Mouse (Mus musculus): ENCODE measurements around the gene Gm10277.
A peak's percentile ranks its signal among the peaks of the same experiment; 100 is the strongest.

The Gm10277 gene

DNA sequence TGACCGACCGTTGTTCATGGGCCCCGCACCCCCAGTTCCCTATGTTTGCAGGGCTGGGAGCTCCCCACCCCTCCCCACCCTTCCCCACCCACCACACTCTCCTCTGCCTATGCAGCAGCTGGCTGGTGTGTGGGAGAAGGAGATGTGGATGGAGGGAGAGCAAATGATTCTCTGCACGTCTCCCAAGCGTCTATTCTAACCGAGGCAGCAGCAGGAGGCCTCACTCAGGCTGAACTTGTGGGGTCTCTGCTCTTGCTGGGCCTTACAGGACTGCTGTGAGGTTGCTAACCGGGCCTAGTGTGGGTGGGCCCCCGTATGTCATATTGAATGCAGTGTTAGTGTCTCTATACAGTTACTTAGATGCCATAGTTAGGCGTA lies 12.9 kb upstream of the Gm10277 start:
- no peak for DNase-seq (ENCODE audit: low read depth, low spot score)

DNA sequence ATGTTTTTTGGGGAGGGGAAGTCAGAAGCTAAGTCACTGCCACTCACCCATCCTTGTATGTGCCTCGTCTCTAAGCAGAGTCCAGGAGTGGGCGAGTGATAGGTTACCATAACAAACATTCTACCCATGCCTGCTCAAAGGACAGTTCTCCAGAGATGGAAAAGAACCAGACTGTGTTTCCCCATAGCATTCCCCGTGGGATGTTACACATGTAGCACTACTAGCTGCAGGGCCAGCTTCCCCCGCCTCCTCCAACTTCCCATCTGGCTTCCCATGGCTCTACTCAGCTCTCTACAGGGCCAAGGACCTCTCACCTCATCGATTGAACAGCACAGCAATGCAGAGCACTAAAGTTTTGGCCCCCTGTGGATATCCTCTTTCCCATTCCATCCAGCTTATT lies 7.7 kb upstream of the Gm10277 start:
- no peak for DNase-seq (ENCODE audit: low read depth, low spot score)

DNA sequence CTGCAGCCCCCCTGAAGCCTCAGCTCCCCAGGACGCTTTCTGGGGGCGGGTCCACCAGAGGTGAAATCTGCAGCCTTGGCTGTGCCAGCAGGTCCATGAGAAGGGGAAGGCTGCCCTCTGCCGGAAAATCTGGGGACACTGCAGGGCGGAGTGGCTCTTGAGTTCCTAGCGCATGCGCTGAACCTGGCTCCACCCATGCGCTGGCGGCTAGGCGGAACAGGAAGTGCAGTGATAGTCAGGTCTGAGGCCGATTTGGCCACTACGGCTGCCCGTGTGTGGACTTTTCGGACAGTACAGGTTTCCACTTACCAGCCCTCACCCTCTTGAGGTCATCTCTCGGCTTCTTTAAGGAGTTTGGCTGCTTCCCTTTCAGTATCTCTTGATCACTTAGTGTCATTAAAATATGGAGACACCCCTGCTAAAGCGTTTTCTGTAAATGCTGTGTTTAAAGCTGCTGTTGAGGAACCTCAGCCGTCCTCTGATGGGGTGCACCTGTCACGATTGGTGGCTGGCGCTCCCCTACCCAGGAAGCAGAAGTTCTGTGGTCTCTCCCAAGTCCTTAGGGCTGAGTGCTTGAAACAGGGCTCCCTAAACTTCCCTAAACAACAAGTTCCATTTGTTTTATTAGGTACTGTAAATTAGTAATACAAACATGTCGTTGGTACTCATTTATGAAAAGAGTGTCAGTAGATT lies 5.8 kb upstream of the Gm10277 start:
- peak; percentile 98 for DNase-seq (ENCODE audit: low read depth, low spot score)

DNA sequence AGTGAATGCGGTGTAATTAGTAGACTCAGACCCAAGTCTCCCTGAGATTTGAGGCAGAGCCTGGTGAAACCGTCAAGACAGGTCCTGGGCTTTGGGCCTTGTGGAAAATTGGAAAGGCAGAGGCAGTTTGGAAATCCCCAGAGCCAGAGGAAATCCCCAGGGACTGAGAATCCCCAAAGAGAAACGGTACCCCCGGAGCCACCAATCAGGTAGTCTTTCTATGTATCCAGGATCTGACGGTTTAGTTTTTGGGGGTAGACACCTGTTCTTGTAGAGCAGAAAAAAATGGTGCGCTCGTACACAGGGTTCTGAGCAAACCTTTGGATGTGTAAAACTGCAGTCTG lies 5.0 kb upstream of the Gm10277 start:
- no peak for DNase-seq (ENCODE audit: low read depth, low spot score)

DNA sequence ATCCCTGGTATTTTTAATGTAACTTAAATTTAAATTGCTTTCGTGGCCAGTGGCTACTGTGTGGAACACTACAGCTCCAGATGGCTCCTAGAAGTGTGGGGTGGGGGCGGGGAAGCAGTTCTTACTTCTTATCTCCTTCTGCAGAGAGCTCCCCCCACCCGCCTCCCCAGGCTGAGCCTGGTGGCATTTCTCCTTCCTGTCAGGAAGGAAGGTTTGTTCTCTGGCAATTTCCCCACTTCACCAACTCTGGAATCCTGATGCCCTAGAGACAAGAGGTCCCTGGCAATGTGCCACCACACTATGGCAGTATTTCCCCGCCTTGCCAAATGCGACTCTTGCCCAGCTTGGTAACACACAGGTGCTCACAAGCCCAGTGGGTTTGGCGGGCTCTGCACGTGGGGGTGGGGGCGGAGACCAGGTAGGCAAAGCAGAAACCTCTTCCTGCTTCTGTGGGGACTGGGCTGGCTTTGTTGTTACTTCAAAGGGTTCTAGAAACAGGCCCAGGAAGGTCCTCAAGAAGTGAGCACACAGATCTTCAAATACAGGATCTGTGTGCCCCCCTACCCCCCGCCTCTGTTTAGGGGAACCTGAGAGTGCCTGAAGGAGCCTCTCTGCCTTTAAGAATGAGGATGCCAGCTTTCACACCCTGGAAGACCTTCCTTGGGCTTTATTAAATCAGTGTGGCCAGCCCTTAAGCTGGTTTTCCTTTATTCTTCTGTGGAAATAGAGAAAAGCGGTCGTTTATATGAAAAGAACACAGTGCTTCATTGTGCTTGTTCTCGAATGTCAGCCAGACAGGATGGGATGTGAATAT lies 4.4 kb upstream of the Gm10277 start:
- DNase-seq (ENCODE audit: low read depth, low spot score), result no peak

DNA sequence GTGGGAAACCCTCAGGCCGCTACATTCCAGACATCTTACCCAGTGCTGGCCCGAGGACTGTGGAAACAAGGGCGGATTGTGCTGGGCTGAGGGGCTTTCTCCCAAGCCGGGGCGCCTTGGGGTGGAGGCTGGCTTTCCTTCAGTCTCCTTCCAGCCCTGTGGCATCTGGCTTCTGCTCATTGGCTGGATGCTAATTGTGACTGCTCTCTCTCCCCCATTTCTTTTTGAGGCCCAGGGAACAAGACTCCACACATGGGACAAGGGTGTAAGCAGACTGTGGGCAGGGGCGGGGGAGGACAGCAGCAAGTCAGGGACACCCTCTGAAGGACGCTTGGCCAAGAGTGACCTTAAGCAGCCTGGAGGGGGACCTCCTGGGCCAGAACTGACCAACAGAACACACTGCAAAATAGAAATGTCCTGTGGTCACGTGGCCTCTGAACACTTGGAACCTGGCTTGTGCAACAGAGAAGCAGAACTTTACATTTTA lies 3.7 kb upstream of the Gm10277 start:
- DNase-seq (ENCODE audit: low read depth, low spot score), result peak; percentile 47

DNA sequence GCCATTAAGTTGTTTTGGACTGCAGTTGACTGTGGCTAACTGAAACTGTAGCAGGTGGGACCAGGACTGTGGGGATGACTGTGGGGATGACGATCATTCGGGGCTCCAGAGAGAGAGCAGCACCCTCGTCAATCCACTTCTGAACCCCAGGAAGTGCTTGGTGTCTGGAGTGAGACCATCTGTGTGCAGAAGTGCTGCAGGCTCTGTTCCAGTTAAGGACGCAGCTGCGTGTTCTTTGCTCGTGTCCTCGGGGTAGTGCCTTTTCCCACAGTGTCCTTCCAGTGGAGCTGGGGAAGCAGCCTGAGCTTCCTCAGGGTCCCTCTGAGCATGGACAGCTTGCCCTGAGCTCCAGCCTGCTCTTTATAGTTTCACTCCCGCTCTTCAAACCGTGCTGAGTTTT lies 2.7 kb upstream of the Gm10277 start:
- no peak for DNase-seq (ENCODE audit: low read depth, low spot score)

DNA sequence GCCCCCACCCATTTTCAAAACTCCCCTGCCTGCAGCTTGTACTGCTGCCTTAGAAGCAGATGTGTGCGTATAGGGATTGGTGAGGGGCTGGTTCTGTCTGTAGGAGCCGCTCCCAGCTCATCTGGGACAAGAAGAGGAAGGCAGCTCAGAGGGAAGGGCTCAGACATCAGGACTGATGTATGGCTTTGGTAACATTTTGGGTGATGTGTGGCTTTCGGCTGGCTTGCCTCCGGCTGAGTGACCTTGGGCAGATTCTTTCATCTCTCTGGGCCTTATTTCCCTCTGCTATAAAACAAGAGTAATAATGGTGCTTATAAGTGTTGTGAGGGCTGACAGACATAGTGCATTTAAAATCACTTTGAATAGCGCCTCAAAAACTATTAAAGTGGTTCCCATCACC lies 2.0 kb upstream of the Gm10277 start:
- DNase-seq (ENCODE audit: low read depth, low spot score), result no peak

DNA sequence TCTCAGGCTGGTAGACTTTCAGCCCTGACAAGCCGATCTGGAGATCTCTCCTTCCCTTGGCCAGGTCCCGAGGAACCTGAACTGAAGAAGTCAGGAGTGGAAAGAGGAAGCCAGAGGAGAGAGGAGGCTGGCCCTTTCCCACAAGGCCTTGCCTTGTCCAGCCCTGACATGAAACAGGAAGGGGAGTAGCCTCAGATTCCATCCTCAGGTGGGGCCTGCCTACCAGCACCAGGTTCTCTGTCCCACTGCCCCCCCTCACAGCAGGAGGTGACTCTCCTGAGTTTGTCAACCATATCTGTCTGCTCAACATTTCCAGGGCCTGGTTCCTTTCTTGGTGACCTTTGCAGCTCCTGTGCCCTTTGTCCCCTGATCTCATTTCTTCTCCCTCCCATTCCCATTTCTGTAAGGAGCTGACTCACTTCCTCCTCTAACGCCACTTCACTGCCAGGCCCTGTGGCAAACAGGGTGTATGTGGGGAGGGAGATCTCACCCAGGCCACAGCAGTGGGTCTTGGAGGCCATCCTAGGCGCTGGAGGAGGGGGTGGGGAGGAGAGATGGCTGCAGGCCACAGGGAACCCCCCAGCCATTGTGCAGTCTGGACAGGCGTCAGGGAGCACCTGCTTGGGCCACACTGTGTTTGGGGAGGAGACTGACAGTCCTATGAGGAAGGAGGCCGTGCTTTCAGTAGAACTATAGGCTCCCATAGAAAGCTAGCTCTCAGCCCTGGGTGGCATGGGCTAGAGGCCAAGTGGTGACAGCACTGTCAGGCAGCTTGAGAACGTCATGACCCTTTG lies 1.6 kb downstream of the Gm10277 start:
- DNase-seq (ENCODE audit: low read depth, low spot score), result no peak

DNA sequence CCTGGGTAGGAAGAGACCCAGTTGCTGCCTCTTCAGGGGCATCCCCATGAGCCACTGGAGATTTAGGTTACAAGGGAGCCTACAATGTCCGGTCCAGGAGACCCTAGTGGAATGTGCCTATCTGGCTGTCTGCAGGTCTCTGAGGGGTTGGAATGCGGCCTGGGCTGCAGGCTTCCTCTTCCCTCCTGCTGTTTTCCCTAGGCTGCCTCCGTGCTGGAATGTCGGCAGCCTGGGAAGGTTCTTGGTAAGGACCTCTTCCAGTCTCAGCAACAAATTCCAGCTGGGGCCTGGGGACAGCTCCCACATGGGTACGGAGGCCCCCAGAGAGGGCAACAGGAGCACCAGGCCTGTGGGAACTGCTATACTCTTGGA lies 2.2 kb downstream of the Gm10277 start:
- peak; percentile 81 for DNase-seq (ENCODE audit: low read depth, low spot score)

DNA sequence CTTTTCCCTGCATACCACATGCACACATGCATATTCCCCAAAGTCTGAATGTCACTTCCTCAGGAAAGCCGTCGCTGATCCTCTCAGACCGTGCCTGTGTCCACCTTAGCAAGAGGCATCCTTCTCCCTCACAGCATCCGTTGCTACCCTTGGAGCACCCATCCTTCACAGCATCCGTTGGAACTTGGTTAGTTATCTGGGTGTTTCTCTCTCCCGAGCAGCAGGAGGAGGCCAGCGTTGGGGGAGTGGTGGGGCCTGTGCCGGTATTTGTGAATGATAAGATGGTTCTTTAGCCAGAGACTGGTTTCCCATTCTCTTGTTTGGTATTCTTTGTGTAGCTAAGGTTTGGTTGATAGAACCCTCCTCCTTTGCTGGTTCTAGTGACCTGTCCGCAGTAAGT lies 2.7 kb downstream of the Gm10277 start:
- no peak for DNase-seq (ENCODE audit: low read depth, low spot score)

DNA sequence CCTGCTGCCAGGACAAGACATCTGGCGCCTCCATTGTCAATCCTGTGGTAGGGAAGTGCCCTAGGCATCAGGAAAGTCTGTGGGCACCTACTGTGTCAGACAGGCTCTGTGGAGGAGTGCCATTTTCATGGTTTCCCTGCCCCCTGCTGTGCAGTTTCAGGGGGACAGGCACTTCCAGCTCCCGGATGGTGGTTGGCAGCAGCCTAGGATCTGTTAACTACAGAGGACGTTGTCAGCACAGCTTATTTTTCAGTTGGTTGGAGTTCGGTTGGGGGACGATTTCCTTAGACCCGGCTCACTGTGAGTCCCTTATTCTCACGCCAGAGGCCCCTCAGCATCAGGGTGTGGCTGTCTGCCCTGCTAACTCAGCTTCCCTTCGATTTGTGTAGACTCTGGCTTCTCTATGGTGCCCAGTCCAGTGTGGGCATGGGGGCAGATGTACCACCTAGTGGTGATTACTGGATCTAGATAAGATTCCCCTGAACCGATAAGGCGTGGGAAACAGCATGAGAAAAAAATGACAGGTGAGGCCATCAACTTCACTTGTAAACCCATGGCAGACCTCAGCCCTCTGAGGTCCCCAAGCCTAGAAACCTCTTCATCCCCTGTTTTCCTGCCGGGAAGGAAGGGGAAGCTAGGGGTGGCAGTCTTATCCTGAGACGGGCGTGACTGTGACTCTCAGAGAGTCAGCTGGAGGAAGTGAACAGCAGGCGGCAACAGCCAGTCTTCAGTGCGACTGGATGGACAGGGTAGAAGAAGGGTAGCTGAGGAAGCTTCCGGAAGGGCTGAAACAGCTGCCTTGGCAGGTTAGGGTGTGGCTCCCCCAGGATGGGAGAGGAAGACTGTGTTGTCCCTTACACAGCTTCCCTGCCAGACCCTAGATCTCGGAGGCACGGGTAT lies 3.5 kb downstream of the Gm10277 start:
- no peak for DNase-seq (ENCODE audit: low read depth, low spot score)

DNA sequence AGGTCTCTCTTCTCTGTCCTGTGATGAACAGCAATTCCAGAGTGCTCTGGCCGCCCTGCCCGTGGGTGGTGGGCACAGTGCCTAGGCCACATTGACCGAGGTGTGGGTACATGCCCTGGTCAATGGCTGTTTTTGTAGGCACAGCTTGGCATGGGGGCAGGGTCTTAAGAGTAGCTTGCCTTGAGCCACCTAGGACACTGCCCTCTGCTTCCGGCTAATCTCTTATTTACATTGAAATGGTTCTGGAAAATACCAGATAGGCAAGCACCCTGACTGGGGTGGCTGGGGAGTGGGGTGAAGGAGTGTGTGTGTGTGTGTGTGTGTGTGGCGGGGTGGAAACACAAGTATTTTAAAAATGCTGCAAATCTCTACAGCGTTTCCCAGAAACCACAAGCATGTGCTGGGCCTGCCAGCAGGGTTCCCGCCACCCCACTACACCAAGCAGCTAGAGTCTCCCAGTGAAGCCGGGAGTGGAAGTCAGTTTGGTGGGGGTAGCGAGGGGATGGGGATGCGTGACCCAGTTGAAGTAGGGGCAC lies 4.3 kb downstream of the Gm10277 start:
- DNase-seq (ENCODE audit: low read depth, low spot score), result no peak

DNA sequence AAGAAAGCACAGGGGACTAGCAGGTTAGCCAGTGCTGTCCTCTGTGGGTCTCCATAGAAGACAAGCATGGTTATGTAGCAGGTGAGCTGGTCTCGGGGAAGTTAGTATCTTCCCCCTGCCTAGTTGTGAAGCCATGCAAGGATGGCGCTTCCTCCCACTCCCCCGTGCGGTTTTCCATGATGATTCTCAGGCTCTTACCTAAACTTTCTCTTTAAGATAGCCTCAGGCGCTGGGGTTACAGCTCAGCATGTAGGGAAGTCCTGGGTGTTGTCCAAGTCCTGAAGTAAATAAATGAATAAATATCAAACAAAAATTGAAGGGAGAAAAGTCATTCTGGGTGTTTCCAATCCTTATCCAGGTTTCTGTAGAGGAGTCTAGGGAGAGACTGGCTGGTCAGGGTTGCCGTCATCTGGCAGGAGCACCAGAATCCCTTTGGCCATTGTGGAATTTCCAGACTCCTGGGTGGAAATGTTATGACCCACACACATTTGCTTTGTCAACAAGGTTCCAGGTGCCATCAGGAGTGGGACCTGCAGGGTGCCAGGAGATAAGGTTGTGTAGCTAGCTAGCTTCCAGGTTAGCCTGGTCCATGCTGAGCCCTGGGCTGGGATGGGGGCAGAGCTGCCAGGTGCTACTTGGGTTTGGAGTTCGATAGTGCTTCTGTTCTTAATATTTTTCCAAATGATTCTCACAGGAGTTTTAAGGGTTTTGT lies 5.3 kb downstream of the Gm10277 start:
- no peak for DNase-seq (ENCODE audit: low read depth, low spot score)

DNA sequence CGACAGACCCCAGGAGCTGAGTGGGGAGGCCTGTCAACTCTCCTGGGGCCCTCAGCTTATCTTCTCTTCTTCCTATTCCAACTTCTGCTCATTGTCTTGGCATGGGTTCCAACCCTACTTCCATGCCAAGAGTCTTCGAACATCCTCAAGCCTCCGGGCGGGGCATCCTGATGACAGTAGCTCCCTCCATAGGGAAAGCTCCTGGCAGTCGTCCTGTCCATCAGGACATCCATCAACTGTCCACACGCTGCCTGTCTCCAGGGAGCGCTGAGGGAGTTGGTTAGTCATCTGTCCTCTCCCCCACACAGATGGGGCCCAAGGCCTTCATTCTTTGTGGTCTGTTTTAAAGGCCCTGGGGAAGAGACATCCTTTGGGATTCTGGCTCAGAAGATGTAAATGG lies 6.5 kb downstream of the Gm10277 start:
- DNase-seq (ENCODE audit: low read depth, low spot score), result no peak

DNA sequence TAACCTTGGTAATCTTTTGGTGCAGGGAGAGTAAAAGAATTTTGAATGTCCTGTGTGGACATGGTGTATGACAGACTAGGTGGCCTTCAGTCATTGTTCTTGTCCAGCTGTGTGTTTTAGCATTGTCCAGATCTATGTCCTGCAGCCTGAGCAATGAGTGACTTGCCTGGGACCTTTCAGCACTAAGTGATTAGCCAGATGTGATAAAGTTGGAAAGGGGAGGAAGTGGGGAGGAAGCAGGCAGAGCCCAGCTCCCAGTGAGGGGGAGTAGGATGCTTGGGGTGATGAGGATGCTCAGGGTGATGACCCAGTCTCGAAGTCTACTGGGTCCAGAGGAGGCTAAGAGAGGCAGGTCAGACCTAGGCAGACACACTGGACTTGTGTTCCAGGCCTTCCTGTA lies 8.3 kb downstream of the Gm10277 start:
- DNase-seq (ENCODE audit: low read depth, low spot score), result no peak

DNA sequence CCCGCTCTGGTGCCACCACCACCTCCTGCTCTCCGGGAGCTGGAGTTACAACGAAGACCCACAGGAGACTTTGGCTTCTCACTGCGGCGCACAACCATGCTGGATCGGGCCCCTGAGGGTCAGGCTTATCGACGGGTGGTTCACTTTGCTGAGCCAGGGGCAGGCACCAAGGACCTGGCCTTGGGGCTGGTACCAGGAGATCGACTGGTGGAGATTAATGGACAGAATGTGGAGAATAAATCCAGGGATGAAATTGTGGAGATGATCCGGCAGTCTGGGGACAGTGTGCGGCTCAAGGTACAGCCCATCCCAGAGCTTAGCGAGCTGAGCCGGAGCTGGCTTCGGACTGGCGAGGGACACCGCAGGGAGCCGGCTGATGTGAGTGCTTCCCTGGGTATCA lies 9.6 kb downstream of the Gm10277 start:
- no peak for DNase-seq (ENCODE audit: low read depth, low spot score)

DNA sequence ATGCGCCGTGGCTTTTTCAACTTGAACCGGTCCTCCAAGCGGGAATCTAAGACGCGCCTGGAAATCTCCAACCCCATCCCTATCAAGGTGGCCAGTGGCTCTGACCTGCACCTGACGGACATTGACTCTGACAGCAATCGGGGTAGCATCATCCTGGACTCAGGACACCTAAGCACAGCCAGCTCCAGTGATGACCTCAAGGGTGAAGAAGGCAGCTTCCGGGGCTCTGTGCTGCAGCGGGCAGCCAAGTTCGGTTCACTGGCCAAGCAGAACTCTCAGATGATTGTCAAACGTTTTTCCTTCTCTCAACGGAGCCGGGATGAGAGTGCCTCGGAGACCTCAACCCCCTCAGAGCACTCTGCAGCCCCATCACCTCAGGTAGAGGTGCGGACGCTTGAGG lies 10.1 kb downstream of the Gm10277 start:
- DNase-seq (ENCODE audit: low read depth, low spot score), result no peak

DNA sequence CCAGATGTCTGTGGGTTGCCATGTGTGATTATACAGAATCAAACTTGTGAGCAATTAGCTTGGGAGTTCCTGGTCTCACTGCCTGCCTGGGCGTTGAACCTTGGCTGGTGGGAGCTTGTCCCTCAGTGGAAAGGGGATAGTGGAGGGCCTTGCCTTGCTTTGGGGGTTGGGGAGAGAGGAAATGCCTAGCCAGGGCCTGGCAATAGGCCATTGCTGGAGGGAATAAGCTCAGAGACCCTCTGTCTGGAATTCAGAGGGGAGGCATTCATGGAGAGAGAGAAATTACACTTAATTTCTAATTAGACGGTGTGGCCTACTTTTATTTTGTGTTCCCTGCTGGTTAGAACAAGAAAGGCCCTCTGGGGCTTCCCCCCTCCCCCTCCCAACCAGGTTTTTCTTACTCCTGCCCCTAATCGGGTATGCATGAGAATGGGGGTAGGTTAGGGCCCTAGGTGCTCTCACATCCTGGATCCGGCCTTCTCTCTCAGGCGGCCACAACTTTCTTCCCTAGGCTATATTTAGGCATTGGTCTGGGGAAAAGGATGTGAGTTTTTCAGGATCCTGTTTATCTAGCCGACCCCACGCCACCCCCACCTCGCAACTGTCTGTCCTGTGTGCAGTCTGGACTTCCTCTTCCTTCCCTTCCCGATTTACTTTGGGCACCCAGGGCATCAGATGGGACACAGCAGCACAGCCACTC lies 11.7 kb downstream of the Gm10277 start:
- no peak for DNase-seq (ENCODE audit: low read depth, low spot score)

All from mesoderm, embryonic 11.5 days (tissue).